Mouse (Mus musculus) heart, adult 2 months (tissue): Measurements from ENCODE around the gene Spdl1.

Experiments used
- CTCF ChIP-seq: fragments of 200-600 bp; IDR thresholded peaks from 2 replicates; pipeline ENCODE4 v1.8.1; 2022; ENCODE audit warnings: antibody characterized with exemption, mild to moderate bottlenecking, moderate library complexity
- EP300 ChIP-seq: fragments of 200-500 bp; IDR thresholded peaks from 2 replicates; pipeline ENCODE4 v1.6.1; 2011; ENCODE audit warnings: low read depth, low read length, control low read depth; ENCODE audit not compliant: insufficient read depth

GRCm38 (mm10) chr11:34836272-34836671 lies 2.8 kb upstream of the Spdl1 start:
- TF ChIP-seq CTCF (peak; percentile 50), EP300 (no peak)
